Mouse (Mus musculus) kidney, embryonic 16.5 days (tissue): ENCODE measurements at regions not wholly inside any gene's neighbourhood (a gene's known extent, or its start where the extent isn't known, plus 50 kb on each side); places are given as distances from the start of the nearest gene placed in this dataset.

ENCODE experiments used
- ATAC-seq: fragments of 200-750 bp; cut with Nextera tagmentation; 2 replicates; pipeline ENCODE4 v1.8.0; 2017; ENCODE audit warnings: moderate TSS enrichment; ENCODE audit not compliant: low FRiP score, low TSS enrichment
- H3K27ac ChIP-seq: fragments of 300-500 bp; sonication (generic); 2 replicates; pipeline ENCODE4 v1.5.1; 2014; ENCODE audit warnings: low read length
- H3K27me3 ChIP-seq: fragments of 300-500 bp; sonication (generic); 2 replicates; pipeline ENCODE4 v1.6.1; 2014; ENCODE audit warnings: low read length, control low read depth, mixed read lengths; ENCODE audit not compliant: insufficient read depth
- H3K36me3 ChIP-seq: fragments of 300-500 bp; sonication (generic); 2 replicates; pipeline ENCODE4 v1.6.1; 2014; ENCODE audit warnings: low read length, control low read depth, mixed read lengths; ENCODE audit not compliant: insufficient read depth
- H3K4me1 ChIP-seq: fragments of 300-500 bp; sonication (generic); 2 replicates; pipeline ENCODE4 v1.6.1; 2014; ENCODE audit warnings: low read length, control low read depth, mixed read lengths; ENCODE audit not compliant: insufficient read depth
- H3K4me2 ChIP-seq: fragments of 300-500 bp; sonication (generic); replicated peaks from 2 replicates; pipeline ENCODE4 v1.6.1; 2014; ENCODE audit warnings: low read depth, low read length
- H3K4me3 ChIP-seq: fragments of 300-500 bp; sonication (generic); 2 replicates; pipeline ENCODE4 v1.5.1; 2014; ENCODE audit warnings: mild to moderate bottlenecking, low read length
- H3K9ac ChIP-seq: fragments of 300-500 bp; sonication (generic); replicated peaks from 2 replicates; pipeline ENCODE4 v1.6.1; 2014; ENCODE audit warnings: low read length
- H3K9me3 ChIP-seq: fragments of 300-500 bp; sonication (generic); 2 replicates; pipeline ENCODE4 v1.6.1; 2016; ENCODE audit warnings: low read length, control low read depth
- WGBS: fragments of 180-500 bp; shearing (Covaris S2); extraction: QIAGEN DNeasy Blood & Tissue Kit; methylation state at CpG from one replicate; pipeline ENCODE4 v1.1.7; 2014; 5-methylcytosine and 5-hydroxymethylcytosine counted together

DNA sequence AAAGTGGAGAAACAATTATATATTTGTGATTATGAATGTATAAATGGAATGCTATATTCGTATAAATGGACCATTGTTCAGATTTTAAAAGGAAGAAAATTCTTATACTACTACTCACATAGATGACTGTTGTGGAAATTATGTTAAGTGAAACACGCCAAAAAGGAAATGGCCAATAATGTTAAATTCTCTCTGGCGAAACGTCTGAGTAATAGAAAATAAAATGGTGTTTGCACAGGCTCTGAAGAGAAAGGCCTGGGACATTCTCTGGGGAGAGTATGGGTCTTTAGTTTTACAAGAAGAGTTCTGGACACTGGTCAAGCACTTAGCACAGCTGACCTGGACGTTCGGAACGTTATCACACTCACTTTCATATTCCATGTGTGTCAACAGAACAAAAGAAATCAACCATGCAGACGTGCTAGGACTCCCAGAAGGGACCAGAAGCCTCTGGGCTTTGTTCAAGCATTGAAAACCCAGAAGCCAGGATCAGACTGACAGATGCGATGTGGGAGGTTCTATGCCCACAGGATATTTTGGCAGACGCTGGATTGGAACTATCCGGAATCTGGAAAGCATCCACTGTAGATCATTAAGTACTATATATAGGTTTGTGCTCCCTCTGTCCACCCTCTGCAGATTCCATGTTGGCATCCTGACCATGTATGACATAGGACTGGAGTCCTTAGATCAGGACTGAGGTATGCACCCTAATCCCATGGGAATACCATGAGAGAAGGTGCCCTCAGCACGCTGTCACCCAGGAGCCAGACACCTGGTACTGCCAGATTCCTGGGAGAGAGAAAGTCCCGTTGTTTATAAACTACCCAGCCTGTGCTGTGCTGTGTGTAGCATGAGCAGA lies 178.0 kb upstream of the Foxn2 start:
- no peak for ATAC-seq
- H3K27me3 ChIP-seq: no peaks in the 10 kb centered on the region
- H3K4me3 ChIP-seq: no peak overlapping the region
- H3K36me3 ChIP-seq: no peaks in the 10 kb centered on the region
- no peak overlapping the region for H3K4me2 ChIP-seq
- H3K27ac ChIP-seq: no peak overlapping the region
- peaks cover 6% of the 10 kb centered on the region; the same call in 1 of the 2 replicates for H3K9me3 ChIP-seq
- no peak overlapping the region for H3K9ac ChIP-seq
- 0 out of 2 replicates have a peak, but pooled peaks cover under 1% of the 10 kb centered on the region for H3K4me1 ChIP-seq
- 80% methylated on average over 13 of the region's 13 CpGs for WGBS

DNA sequence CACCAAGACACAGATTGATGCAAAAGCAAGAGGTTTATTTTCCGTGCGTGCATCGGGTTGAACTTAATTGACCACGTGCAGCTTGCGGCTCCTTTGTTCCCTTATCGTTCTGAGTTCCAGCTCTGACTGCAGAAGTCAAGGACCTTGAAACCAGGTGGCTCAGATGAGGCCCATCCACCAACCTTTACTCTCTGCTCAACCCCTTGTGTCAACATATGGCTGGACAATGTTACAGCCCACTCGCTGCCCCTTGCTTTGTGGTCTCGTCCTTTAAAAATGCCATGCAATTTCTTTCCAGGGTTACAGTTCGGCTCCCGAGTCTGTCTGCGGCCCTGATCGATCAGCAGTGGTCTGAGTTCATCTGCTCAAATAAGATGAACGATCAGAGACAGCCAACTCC lies 175.2 kb upstream of the Foxn2 start:
- Histone ChIP-seq H3K4me1 (no peaks in the 10 kb centered on the region), H3K9me3 (peaks cover 9% of the 10 kb centered on the region; the same call in 1 of the 2 replicates), H3K4me3 (no peak overlapping the region), H3K27ac (no peak overlapping the region), H3K36me3 (no peaks in the 10 kb centered on the region), H3K27me3 (no peaks in the 10 kb centered on the region), H3K4me2 (no peak overlapping the region), H3K9ac (no peak overlapping the region)
- WGBS: 62% methylated on average over 13 of the region's 13 CpGs
- ATAC-seq: no peak

DNA sequence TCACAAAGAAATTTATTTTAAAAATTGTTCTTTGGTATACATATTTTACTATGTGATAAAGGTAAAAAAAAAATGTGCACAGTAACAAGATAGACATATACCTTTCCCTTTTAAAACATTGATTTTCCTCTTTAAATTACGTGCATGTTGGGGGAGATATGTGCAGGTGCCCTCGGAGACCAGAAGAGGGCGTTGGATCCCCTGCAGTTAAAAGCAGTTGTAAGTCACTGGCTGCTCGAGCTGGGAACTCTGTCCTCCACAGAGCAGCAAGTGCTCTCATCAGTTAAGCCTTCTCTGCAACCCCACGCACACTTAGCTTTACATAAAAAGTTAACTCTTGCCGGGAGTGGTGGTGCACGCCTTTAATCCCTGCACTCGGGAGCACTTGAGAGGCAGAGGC lies 172.3 kb upstream of the Foxn2 start:
- Histone ChIP-seq H3K27me3 (no peaks in the 10 kb centered on the region), H3K9me3 (peaks cover 9% of the 10 kb centered on the region; the same call in 1 of the 2 replicates), H3K4me2 (no peak overlapping the region), H3K4me3 (no peak overlapping the region), H3K4me1 (no peaks in the 10 kb centered on the region), H3K9ac (no peak overlapping the region), H3K36me3 (no peaks in the 10 kb centered on the region), H3K27ac (no peak overlapping the region)
- WGBS: 88% methylated on average over 8 of the region's 8 CpGs
- no peak for ATAC-seq

DNA sequence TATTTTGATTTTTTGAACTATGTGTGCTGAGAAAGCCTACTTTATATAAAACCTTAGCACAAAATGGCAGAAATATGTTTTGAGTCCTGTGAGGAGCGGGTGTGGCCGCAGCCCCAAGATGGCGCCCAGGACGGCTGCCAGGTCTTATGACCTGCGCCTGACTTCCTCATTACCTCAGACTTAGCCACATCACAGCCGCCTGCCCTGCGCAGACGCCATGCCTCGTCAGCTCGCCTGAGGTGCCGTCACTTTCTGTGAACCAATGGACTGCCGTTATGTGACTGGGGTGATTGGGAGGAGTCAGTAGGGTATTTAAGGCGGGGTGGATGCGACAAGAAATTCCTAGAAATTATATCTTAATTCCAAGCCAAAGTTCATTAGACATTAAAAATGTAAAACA lies 171.7 kb upstream of the Foxn2 start:
- Histone ChIP-seq H3K4me2 (no peak overlapping the region), H3K27me3 (no peaks in the 10 kb centered on the region), H3K27ac (no peak overlapping the region), H3K36me3 (no peaks in the 10 kb centered on the region), H3K4me1 (no peaks in the 10 kb centered on the region), H3K9ac (no peak overlapping the region), H3K4me3 (no peak overlapping the region), H3K9me3 (peaks cover 9% of the 10 kb centered on the region; the same call in 1 of the 2 replicates)
- no peak for ATAC-seq
- WGBS: 95% methylated on average over 14 of the region's 14 CpGs

DNA sequence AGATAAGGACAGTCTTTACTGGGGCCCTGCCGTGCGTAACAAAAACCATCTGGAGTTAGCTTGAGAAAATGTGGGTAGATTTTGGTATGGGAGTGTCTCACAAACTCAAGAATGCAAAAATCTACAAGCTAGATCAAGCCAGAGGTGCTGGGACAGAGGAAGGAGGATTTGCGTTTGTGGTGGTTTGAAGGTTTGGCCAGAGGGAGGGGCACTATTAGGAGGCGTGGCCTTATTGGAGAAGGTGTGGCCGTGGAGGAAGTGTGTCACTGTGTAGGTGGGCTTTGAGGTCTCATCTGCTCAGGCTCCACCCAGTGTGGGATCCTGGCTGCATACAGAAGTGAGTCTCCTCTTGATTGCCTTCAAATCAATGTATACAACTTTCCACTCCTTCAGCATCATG lies 169.6 kb upstream of the Foxn2 start:
- Histone ChIP-seq H3K9me3 (peaks cover 9% of the 10 kb centered on the region; the same call in 1 of the 2 replicates), H3K27me3 (no peaks in the 10 kb centered on the region), H3K4me1 (no peaks in the 10 kb centered on the region), H3K9ac (no peak overlapping the region), H3K27ac (no peak overlapping the region), H3K4me3 (no peak overlapping the region), H3K4me2 (no peak overlapping the region), H3K36me3 (no peaks in the 10 kb centered on the region)
- WGBS: 89% methylated on average over 5 of the region's 5 CpGs
- ATAC-seq: no peak

DNA sequence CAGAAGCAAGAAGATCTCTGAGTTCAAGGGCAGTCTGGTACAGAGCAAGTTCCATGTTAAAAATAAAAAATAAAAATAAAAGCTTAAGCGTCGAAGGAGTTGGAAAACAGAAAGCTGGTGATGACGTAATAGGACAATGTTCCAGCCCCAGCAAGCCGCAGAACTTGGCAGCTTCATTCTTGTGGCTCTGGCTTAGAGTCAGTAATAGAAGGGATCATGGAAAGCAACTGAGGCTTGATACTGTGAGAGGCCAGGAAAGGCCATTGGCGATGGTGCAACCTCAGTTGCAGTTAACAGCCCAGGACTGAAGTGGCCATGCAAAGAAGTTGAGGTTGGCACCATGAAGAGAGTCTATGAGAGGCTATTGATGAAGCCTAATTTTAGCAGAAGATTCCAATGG lies 168.3 kb upstream of the Foxn2 start:
- Histone ChIP-seq H3K27ac (no peak overlapping the region), H3K4me2 (no peak overlapping the region), H3K36me3 (no peaks in the 10 kb centered on the region), H3K9me3 (peaks cover 7% of the 10 kb centered on the region; the same call in 1 of the 2 replicates), H3K4me3 (no peak overlapping the region), H3K27me3 (no peaks in the 10 kb centered on the region), H3K9ac (no peak overlapping the region), H3K4me1 (no peaks in the 10 kb centered on the region)
- ATAC-seq: no peak
- WGBS: 97% methylated on average over 5 of the region's 5 CpGs

DNA sequence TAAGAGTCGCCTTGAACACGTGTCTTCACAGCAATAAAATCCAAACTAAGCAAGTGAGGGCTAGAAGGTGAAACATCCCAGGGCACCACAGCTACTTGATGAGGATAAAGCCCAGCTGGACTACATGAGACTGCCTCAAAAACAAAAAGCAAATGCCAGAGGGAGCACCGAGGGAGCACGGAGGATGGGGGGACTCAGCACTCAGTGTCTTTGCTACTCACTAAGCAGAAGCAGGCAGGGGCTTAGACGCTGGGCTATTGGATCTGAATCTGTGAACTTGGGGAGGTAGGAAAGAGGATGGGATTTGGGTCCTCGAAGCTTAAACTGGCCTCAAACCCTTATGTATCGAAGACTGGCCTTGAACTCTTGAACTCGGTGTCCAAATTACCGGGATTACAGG lies 167.0 kb upstream of the Foxn2 start:
- ATAC-seq: no peak
- Histone ChIP-seq H3K4me3 (no peak overlapping the region), H3K27ac (no peak overlapping the region)

DNA sequence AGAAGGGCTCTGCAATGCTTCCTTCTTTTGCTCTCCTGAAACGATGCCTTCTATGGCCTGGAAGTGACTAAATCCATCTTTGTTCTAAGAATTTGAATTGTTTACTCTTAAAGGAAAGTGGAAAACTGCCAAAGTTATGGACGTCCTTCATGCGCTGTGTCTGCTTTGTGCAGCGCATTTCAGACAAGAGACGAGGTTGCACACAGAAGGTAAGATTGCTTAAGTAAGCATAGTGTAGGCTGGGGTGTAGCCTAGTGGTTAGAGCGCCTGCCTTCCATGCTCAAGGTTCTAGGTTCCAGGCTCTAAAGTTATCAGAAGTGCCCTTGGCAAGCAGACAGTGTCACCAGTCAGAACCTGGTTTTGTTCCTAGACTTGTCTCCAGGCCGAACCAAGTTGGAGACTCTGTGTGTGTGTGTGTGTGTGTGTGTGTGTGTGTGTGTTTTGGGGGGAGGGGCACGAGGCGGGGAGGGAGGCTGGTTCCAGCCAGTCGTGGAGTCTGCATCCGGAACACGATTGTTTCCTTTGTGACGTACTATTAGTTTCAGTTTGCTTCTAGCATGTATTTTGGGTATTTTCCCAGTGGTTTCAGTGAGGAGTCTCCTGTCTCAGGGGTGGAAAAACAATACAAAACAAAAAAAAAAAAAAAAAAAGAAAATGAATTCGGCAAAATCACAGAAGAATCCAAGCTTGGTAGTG lies 166.4 kb upstream of the Foxn2 start:
- no peak overlapping the region for H3K4me3 ChIP-seq
- H3K9ac ChIP-seq: no peak overlapping the region
- peak; percentile 57 for ATAC-seq
- no peaks in the 10 kb centered on the region for H3K27me3 ChIP-seq
- H3K4me1 ChIP-seq: no peaks in the 10 kb centered on the region
- H3K27ac ChIP-seq: peak overlapping the region; percentile 45; the same call in 1 of the 2 replicates
- H3K4me2 ChIP-seq: peak overlapping the region; percentile 17; the same call in 1 of the 2 replicates
- WGBS: 60% methylated on average over 14 of the region's 14 CpGs
- no peaks in the 10 kb centered on the region for H3K36me3 ChIP-seq
- H3K9me3 ChIP-seq: no peaks in the 10 kb centered on the region

More for the DNA sequence above, 167.0 kb upstream of the Foxn2 start:
- H3K4me1 ChIP-seq: no peaks in the 10 kb centered on the region
- no peaks in the 10 kb centered on the region for H3K36me3 ChIP-seq
- H3K9ac ChIP-seq: no peak overlapping the region
- WGBS: 85% methylated on average over 9 of the region's 9 CpGs
- no peaks in the 10 kb centered on the region for H3K9me3 ChIP-seq
- H3K27me3 ChIP-seq: no peaks in the 10 kb centered on the region
- H3K4me2 ChIP-seq: no peak overlapping the region

DNA sequence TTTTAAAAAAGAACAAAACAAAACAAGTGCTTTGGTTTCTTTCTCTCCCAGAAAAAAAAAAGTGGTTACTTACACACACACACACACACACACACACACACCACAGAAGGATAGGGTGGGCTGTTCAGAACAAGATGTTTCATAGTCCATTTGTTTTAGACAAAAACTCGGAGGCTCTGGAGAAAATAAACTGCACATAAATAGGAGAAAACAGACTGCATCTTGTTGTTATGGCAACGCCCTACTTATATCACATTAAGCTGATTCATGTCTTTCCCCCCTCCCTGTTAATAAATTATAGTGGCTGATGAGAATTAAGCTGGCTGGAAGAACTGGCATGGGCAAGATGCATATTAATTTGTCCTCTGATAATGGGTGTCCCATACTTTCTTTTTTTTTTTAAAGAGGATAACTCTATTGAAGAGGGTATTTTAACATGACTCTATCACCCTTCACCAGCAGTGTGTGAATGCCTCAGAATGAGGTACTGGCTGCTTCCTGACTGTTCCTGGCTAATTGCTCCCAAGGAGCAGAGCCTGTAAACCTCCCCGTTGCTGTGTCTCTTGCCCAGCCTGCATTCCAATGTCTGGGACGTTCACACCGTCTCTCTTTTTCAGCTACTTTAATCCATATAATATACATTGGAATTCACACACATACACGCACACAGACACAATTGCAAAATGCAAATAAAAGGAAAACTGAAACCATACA lies 165.6 kb upstream of the Foxn2 start:
- H3K4me3 ChIP-seq: no peak overlapping the region
- H3K27me3 ChIP-seq: no peaks in the 10 kb centered on the region
- no peaks in the 10 kb centered on the region for H3K36me3 ChIP-seq
- ATAC-seq: peak; percentile 49; the same call in 1 of the 2 replicates
- no peak overlapping the region; the same call in 1 of the 2 replicates for H3K27ac ChIP-seq
- peak overlapping the region; percentile 17; the same call in 1 of the 2 replicates for H3K4me2 ChIP-seq
- no peaks in the 10 kb centered on the region for H3K4me1 ChIP-seq
- H3K9ac ChIP-seq: no peak overlapping the region
- 37% methylated on average over 6 of the region's 6 CpGs for WGBS
- no peaks in the 10 kb centered on the region for H3K9me3 ChIP-seq
